Mouse (Mus musculus) lung, postnatal 0 days (tissue): ENCODE data around the gene Nt5c3b. TPM values are rescaled to one million over a fixed set of nuclear protein-coding genes. Genes with fewer than 3 reads are reported as not detected.
A peak's percentile ranks its signal among the peaks of the same experiment; 100 is the strongest.

Experiments used
- ATAC-seq: fragments of 200-750 bp; cut with Nextera tagmentation; 2 replicates; pipeline ENCODE4 v1.8.0; 2017; ENCODE audit warnings: moderate library complexity
- DNase-seq: peaks from one replicate; pipeline ENCODE4 v3.0.0-alpha.2; 2016; ENCODE audit warnings: low spot score
- H3K27ac ChIP-seq: fragments of 300-500 bp; sonication (generic); 2 replicates; pipeline ENCODE4 v1.5.1; 2014; ENCODE audit warnings: antibody characterized with exemption, mild to moderate bottlenecking, low read length, mixed read lengths
- H3K27me3 ChIP-seq: fragments of 300-500 bp; sonication (generic); replicated peaks from 2 replicates; pipeline ENCODE4 v1.6.1; 2014; ENCODE audit warnings: low read length, mixed read lengths; ENCODE audit not compliant: insufficient read depth
- H3K36me3 ChIP-seq: fragments of 300-500 bp; sonication (generic); 2 replicates; pipeline ENCODE4 v1.6.1; 2014; ENCODE audit warnings: low read length, mixed read lengths; ENCODE audit not compliant: insufficient read depth
- H3K4me1 ChIP-seq: fragments of 300-500 bp; sonication (generic); 2 replicates; pipeline ENCODE4 v1.6.1; 2014; ENCODE audit warnings: antibody characterized with exemption, low read depth, low read length, mixed read lengths; ENCODE audit not compliant: insufficient read depth
- H3K4me2 ChIP-seq: fragments of 300-500 bp; sonication (generic); replicated peaks from 2 replicates; pipeline ENCODE4 v1.6.1; 2014; ENCODE audit warnings: low read depth, mild to moderate bottlenecking, low read length, moderate library complexity, mixed read lengths
- H3K4me3 ChIP-seq: fragments of 300-500 bp; sonication (generic); 2 replicates; pipeline ENCODE4 v1.5.1; 2014; ENCODE audit warnings: low read depth, low read length
- H3K9ac ChIP-seq: fragments of 300-500 bp; sonication (generic); replicated peaks from 2 replicates; pipeline ENCODE4 v1.6.1; 2014; ENCODE audit warnings: low read depth, mild to moderate bottlenecking
- H3K9me3 ChIP-seq: fragments of 300-500 bp; sonication (generic); 2 replicates; pipeline ENCODE4 v1.6.1; 2016; ENCODE audit warnings: low read length, mixed read lengths
- CTCF ChIP-seq: IDR thresholded peaks from 2 replicates; pipeline ENCODE4 v1.5.1; 2016; ENCODE audit warnings: antibody characterized with exemption, mild to moderate bottlenecking
- EP300 ChIP-seq: IDR thresholded peaks from 2 replicates; pipeline ENCODE4 v1.6.1; 2016; ENCODE audit warnings: antibody characterized with exemption, mild to moderate bottlenecking, control low read depth
- WGBS: fragments of 180-500 bp; shearing (Covaris S2); extraction: QIAGEN DNeasy Blood & Tissue Kit; methylation state at CpG from one replicate; pipeline ENCODE4 v1.1.7; 2014; 5-methylcytosine and 5-hydroxymethylcytosine counted together
- polyA plus RNA-seq: library from polyadenylated mRNA; unstranded; fragments of >200 nt; fragmentation: Nextera tagmentation; extraction: Ambion mirVana; gene quantifications from 2 replicates; pipeline ENCODE4 v1.2.1, GENCODE M21; 2015

The Nt5c3b gene
- polyA plus RNA-seq, 1 experiment from 2014 or later = 56.3 TPM

DNA sequence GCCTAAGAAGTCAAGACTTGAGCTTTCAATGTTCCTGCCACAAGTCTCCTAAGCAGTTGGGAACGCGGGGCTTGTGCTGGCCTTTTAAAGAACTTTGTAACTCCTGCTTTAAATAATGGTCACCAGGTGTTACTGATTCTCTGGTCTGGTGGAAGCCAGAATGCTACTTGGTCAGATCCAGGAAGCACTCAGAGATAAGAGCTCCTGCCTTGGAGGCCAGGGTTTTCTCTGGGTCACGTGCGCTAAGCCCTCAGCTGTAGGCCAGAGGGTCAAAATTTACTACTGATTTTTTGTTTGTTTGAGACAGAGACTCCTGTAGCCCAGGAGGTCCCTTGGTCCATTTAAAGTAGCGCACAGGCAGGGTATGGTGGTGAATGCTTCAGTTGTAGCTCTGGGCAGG is 9.6 kb downstream of the Nt5c3b start:
- Histone ChIP-seq H3K4me2 (no peak overlapping the region), H3K4me3 (no peak overlapping the region), H3K36me3 (no peaks in the 10 kb centered on the region), H3K9me3 (no peaks in the 10 kb centered on the region), H3K27ac (no peak overlapping the region), H3K27me3 (no peaks in the 10 kb centered on the region), H3K4me1 (no peaks in the 10 kb centered on the region), H3K9ac (no peak overlapping the region)
- ATAC-seq (peak; percentile 78), DNase-seq (peak; percentile 69)
- TF ChIP-seq CTCF (no peak), EP300 (no peak)
- 64% methylated on average over 5 of the region's 5 CpGs for WGBS

DNA sequence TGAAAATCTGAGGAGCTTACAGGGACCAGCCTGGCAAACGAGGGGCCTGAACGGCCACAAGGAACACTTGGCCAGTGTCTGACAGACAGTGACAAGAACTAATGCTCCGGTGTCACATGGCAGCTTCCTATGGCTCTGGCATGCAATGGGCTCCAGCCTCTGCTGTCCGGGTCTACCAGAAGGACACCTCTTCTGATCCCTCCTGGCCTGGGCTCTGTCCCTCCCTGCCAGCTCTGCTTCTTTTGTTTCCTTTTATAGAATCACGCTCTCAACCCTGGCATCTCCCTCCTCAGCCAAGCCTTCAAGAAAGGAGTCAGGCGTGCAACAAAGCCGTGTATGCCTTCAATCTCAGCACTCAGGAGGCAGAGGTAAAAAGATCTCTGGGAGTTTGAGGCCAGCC is 11.6 kb downstream of the Nt5c3b start:
- H3K27ac ChIP-seq = no peak overlapping the region
- no peak overlapping the region for H3K4me3 ChIP-seq
- H3K9ac ChIP-seq = no peak overlapping the region
- H3K36me3 ChIP-seq = no peaks in the 10 kb centered on the region
- no peaks in the 10 kb centered on the region for H3K27me3 ChIP-seq
- DNase-seq (no peak), ATAC-seq (no peak)
- TF ChIP-seq CTCF = no peak
- TF ChIP-seq EP300 = no peak
- H3K4me1 ChIP-seq = no peaks in the 10 kb centered on the region
- 81% methylated on average over 7 of the region's 7 CpGs for WGBS
- no peaks in the 10 kb centered on the region for H3K9me3 ChIP-seq
- H3K4me2 ChIP-seq = no peak overlapping the region

DNA sequence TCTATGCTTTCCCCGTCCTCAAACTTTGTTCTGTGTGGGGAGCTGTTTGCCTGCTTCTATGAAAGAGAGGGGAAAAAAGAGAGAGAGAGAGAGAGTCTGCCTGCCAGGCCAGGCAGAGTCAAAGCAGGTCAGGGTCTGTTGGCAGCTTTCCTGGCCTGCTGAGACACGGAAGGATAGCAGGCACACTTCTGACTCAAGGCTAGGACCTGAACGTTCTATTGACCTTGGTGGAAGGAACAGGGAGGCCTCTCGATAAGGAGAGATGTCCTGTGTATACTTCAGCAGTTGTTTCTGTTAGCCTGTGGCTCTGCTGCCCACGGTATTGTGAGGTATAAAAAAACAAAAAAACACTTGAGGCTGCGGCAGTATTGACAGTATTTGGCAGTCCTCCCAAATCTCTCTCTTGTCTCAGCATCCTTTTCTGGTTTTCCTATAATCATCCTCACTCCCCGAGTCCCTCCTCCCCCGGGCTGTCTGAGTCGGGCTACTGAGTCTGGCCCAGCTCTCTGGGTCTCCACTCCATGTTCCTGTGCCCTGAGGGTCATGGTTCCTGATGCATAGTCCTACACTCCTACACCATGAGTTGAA is 12.9 kb downstream of the Nt5c3b start:
- Histone ChIP-seq H3K27me3 (no peaks in the 10 kb centered on the region), H3K9me3 (no peaks in the 10 kb centered on the region), H3K4me2 (no peak overlapping the region), H3K9ac (no peak overlapping the region), H3K4me1 (no peaks in the 10 kb centered on the region), H3K4me3 (no peak overlapping the region), H3K27ac (no peak overlapping the region), H3K36me3 (peaks cover 4% of the 10 kb centered on the region; the same call in 1 of the 2 replicates)
- no peak for TF ChIP-seq EP300
- TF ChIP-seq CTCF = no peak
- no peak for ATAC-seq
- WGBS = 39% methylated on average over 9 of the region's 9 CpGs
- no peak for DNase-seq

DNA sequence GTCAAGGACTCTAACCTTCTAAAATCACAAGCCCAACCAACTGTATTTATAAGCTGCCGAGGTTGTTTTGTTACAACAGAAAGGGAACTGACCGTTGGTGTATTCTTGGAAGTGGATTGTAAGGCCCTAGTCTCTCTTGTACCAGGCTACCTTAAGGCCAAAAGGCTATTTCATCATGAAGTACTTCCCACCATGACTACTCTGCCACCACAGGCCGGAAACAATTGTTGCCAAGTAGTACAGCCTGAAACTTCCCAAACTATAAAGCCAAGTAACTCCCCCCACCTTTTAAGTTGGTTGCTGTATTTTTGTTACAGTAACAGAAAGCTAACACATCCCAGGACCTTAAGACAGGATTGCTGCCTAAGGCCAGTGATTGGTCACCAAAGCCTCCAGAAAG is 14.8 kb downstream of the Nt5c3b start:
- no peak overlapping the region for H3K4me2 ChIP-seq
- H3K9ac ChIP-seq = no peak overlapping the region
- no peaks in the 10 kb centered on the region for H3K9me3 ChIP-seq
- ATAC-seq (no peak), DNase-seq (no peak)
- peaks cover 5% of the 10 kb centered on the region; the same call in 1 of the 2 replicates for H3K36me3 ChIP-seq
- 64% methylated on average over 3 of the region's 3 CpGs for WGBS
- no peaks in the 10 kb centered on the region for H3K4me1 ChIP-seq
- TF ChIP-seq EP300 (no peak), CTCF (no peak)
- no peak overlapping the region for H3K27ac ChIP-seq
- H3K4me3 ChIP-seq = no peak overlapping the region
- no peaks in the 10 kb centered on the region for H3K27me3 ChIP-seq

DNA sequence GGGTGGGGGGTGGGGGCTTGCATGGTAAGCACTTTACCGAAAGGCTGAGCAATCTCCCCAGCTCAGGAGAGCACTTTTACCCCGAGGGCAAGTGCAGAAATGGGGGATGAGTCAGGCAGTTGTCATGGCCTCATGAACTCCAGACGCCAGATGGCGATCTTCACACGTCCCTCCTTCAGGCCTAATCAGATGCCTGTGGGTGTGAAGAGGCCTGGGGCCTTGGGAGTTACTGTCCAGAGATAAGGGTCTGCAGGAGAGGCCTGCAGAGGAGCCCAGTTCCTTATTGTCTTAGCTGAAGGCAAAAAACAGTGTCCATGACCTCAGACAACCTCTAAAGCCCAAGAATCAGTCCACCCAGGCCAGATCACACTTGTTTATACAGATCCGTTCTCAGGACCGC is 15.8 kb downstream of the Nt5c3b start:
- 24% methylated on average over 7 of the region's 7 CpGs for WGBS
- ATAC-seq = peak; percentile 59
- H3K4me1 ChIP-seq = no peaks in the 10 kb centered on the region
- H3K4me3 ChIP-seq = no peak overlapping the region
- H3K9me3 ChIP-seq = no peaks in the 10 kb centered on the region
- TF ChIP-seq EP300 = no peak
- TF ChIP-seq CTCF = peak; percentile 78
- H3K4me2 ChIP-seq = no peak overlapping the region
- H3K27ac ChIP-seq = no peak overlapping the region
- no peaks in the 10 kb centered on the region for H3K27me3 ChIP-seq
- H3K9ac ChIP-seq = no peak overlapping the region
- H3K36me3 ChIP-seq = peaks cover 5% of the 10 kb centered on the region; the same call in 1 of the 2 replicates
- peak; percentile 73 for DNase-seq

DNA sequence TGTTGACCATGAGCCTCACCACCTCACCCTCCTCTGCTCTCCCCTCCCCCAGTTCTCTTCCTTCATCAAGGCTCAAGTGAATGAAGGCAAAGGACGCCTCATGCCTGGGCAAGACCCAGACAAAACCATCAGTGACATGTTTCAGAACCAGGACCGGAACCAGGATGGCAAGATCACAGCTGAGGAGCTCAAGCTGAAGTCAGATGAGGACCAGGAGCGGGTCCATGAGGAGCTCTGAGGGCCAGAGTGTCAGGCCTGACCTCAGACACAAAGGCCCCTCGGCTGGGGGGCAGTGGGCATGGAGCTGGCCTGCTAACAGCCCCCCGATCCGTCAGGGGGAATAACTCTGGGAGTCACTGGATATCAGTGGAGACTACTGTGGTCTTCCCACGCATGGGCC is 17.8 kb downstream of the Nt5c3b start:
- no peak for DNase-seq
- TF ChIP-seq EP300 = no peak
- no peak for TF ChIP-seq CTCF
- Histone ChIP-seq H3K27me3 (no peaks in the 10 kb centered on the region), H3K4me1 (no peaks in the 10 kb centered on the region), H3K27ac (no peak overlapping the region), H3K4me2 (no peak overlapping the region), H3K36me3 (peaks cover 5% of the 10 kb centered on the region; the same call in 1 of the 2 replicates), H3K9ac (no peak overlapping the region), H3K9me3 (no peaks in the 10 kb centered on the region), H3K4me3 (no peak overlapping the region)
- WGBS = 95% methylated on average over 7 of the region's 7 CpGs
- ATAC-seq = no peak
